Mouse (Mus musculus): ENCODE measurements at regions not wholly inside any gene's neighbourhood (a gene's known extent, or its start where the extent isn't known, plus 50 kb on each side); places are given as distances from the start of the nearest gene placed in this dataset.

- no peak for TF ChIP-seq CTCF (IDR thresholded peaks at IDR 0.05; ENCODE audit: control insufficient read depth, insufficient read depth, insufficient replicate concordance, low read depth, low read length)
- no peak for TF ChIP-seq POLR2A (IDR thresholded peaks at IDR 0.05; ENCODE audit: control insufficient read depth, low read depth, low read length)
Measured at GRCm38 (mm10) chr13:70243598-70244157, 393.8 kb downstream of the Ice1 start.
